Mouse (Mus musculus) heart, postnatal 0 days (tissue): Measurements from ENCODE around the gene Hc.

Experiments
- CTCF ChIP-seq: IDR thresholded peaks from 2 replicates; pipeline ENCODE4 v1.5.1; 2016; ENCODE audit warnings: antibody characterized with exemption, control low read depth, low read depth
- EP300 ChIP-seq: IDR thresholded peaks from 2 replicates; pipeline ENCODE4 v1.6.1; 2016; ENCODE audit warnings: antibody characterized with exemption, low read depth

DNA sequence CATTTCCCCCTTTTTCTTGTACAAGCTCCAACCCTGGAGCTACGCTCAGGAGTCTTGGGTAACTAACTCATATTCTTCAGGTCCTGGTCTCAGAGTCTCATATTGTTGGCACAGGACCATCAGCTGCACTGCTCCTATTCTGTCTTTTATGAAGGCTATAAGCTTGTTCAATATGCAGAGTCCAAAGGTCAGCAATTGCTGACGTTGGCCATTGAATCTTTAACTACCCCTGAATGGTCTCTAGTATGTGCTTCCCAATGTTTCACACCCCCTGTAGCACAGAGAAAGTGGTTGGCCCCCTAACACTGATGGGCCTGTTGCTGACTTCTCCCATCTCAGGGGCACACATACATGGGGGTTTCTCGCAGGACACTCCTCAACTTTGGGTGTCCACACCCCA, 13.1 kb upstream of the Hc start:
- TF ChIP-seq CTCF, result no peak
- no peak for TF ChIP-seq EP300
